Mouse (Mus musculus): Measurements from ENCODE around the gene Pknox2. TPM values are rescaled to one million over a fixed set of nuclear protein-coding genes. Genes with fewer than 3 reads are reported as not detected.

Pknox2 gene
- polyA plus RNA-seq, 1 experiment from 2014 or later, result 14.0 TPM

- Histone ChIP-seq H3K9ac (no peak overlapping the region), H3K36me3 (no peaks in the 10 kb centered on the region), H3K9me3 (replicated peaks) (no peaks in the 10 kb centered on the region), H3K4me3 (replicated peaks) (no peak overlapping the region), H3K4me2 (replicated peaks) (no peak overlapping the region), H3K27ac (replicated peaks) (no peak overlapping the region), H3K27me3 (no peaks in the 10 kb centered on the region), H3K4me1 (no peaks in the 10 kb centered on the region)
- 79% methylated on average over 2 of the region's 2 CpGs for WGBS
- ATAC-seq (ENCODE audit: insufficient number of reproducible peaks, low FRiP score, low TSS enrichment, low read depth), result no peak
Measured at GRCm38 (mm10) chr9:37160686-37161085, 13.5 kb upstream of the Pknox2 start.

GRCm38 (mm10) chr9:37147886-37148285 lies 679 bp upstream of the Pknox2 start:
- no peak overlapping the region for H3K9ac ChIP-seq
- WGBS, result 58% methylated on average over 4 of the region's 4 CpGs
- H3K4me1 ChIP-seq, result peaks cover 34% of the 10 kb centered on the region
- no peak overlapping the region for H3K4me2 ChIP-seq (replicated peaks)
- H3K9me3 ChIP-seq (replicated peaks), result no peaks in the 10 kb centered on the region
- no peak overlapping the region for H3K4me3 ChIP-seq (replicated peaks)
- no peak overlapping the region for H3K27ac ChIP-seq (replicated peaks)
- peaks cover 27% of the 10 kb centered on the region for H3K27me3 ChIP-seq
- H3K36me3 ChIP-seq, result no peaks in the 10 kb centered on the region
- ATAC-seq (ENCODE audit: insufficient number of reproducible peaks, low FRiP score, low TSS enrichment, low read depth), result no peak

GRCm38 (mm10) chr9:37146603-37147358 lies 426 bp downstream of the Pknox2 start:
- Histone ChIP-seq H3K9ac (peak overlapping the region; percentile 76), H3K9me3 (replicated peaks) (no peaks in the 10 kb centered on the region), H3K4me2 (replicated peaks) (peak overlapping the region; percentile 85), H3K36me3 (no peaks in the 10 kb centered on the region), H3K4me1 (peaks cover 43% of the 10 kb centered on the region), H3K4me3 (replicated peaks) (peak overlapping the region; percentile 69), H3K27ac (replicated peaks) (peak overlapping the region; percentile 95), H3K27me3 (peaks cover 33% of the 10 kb centered on the region)
- 0% methylated on average over 70 of the region's 75 CpGs for whole genome bisulfite sequencing
- ATAC-seq (ENCODE audit: insufficient number of reproducible peaks, low FRiP score, low TSS enrichment, low read depth), result peak; percentile 90

- Histone ChIP-seq H3K27ac (replicated peaks) (peak overlapping the region; percentile 95), H3K4me1 (peaks cover 48% of the 10 kb centered on the region), H3K4me2 (replicated peaks) (peak overlapping the region; percentile 85), H3K9ac (peak overlapping the region; percentile 76), H3K27me3 (peaks cover 33% of the 10 kb centered on the region), H3K4me3 (replicated peaks) (peak overlapping the region; percentile 69), H3K36me3 (no peaks in the 10 kb centered on the region), H3K9me3 (replicated peaks) (no peaks in the 10 kb centered on the region)
- WGBS, result 1% methylated on average over 12 of the region's 12 CpGs
- ATAC-seq (ENCODE audit: insufficient number of reproducible peaks, low FRiP score, low TSS enrichment, low read depth), result peak; percentile 19
Measured at GRCm38 (mm10) chr9:37146353-37146602, 929 bp downstream of the Pknox2 start.

GRCm38 (mm10) chr9:37145616-37146352 lies 1.4 kb downstream of the Pknox2 start:
- H3K27me3 ChIP-seq, result peaks cover 38% of the 10 kb centered on the region
- peak overlapping the region; percentile 69 for H3K4me3 ChIP-seq (replicated peaks)
- H3K27ac ChIP-seq (replicated peaks), result peak overlapping the region; percentile 95
- peak overlapping the region; percentile 85 for H3K4me2 ChIP-seq (replicated peaks)
- peaks cover 52% of the 10 kb centered on the region for H3K4me1 ChIP-seq
- under 1% methylated on average over 43 of the region's 43 CpGs for WGBS
- peak overlapping the region; percentile 76 for H3K9ac ChIP-seq
- no peaks in the 10 kb centered on the region for H3K9me3 ChIP-seq (replicated peaks)
- H3K36me3 ChIP-seq, result no peaks in the 10 kb centered on the region
- ATAC-seq (ENCODE audit: insufficient number of reproducible peaks, low FRiP score, low TSS enrichment, low read depth), result 0 out of 2 replicates have a peak, but pooled peaks have one; percentile 3

- H3K36me3 ChIP-seq, result no peaks in the 10 kb centered on the region
- peaks cover 42% of the 10 kb centered on the region for H3K27me3 ChIP-seq
- peak overlapping the region; percentile 76 for H3K9ac ChIP-seq
- 2% methylated on average over 26 of the region's 26 CpGs for WGBS
- peaks cover 58% of the 10 kb centered on the region for H3K4me1 ChIP-seq
- H3K4me3 ChIP-seq (replicated peaks), result peak overlapping the region; percentile 69
- no peak for ATAC-seq (ENCODE audit: insufficient number of reproducible peaks, low FRiP score, low TSS enrichment, low read depth)
- peak overlapping the region; percentile 95 for H3K27ac ChIP-seq (replicated peaks)
- H3K4me2 ChIP-seq (replicated peaks), result peak overlapping the region; percentile 85
- H3K9me3 ChIP-seq (replicated peaks), result no peaks in the 10 kb centered on the region
Measured at GRCm38 (mm10) chr9:37145151-37145615, 2.0 kb downstream of the Pknox2 start.

GRCm38 (mm10) chr9:37144696-37145095 lies 2.5 kb downstream of the Pknox2 start:
- WGBS, result 21% methylated on average over 6 of the region's 6 CpGs
- H3K9me3 ChIP-seq (replicated peaks), result no peaks in the 10 kb centered on the region
- H3K4me2 ChIP-seq (replicated peaks), result peak overlapping the region; percentile 85
- ATAC-seq (ENCODE audit: insufficient number of reproducible peaks, low FRiP score, low TSS enrichment, low read depth), result no peak
- H3K4me3 ChIP-seq (replicated peaks), result peak overlapping the region; percentile 69
- H3K4me1 ChIP-seq, result peaks cover 61% of the 10 kb centered on the region
- no peaks in the 10 kb centered on the region for H3K36me3 ChIP-seq
- H3K9ac ChIP-seq, result peak overlapping the region; percentile 76; the same call in 1 of the 2 replicates
- H3K27ac ChIP-seq (replicated peaks), result peak overlapping the region; percentile 95
- H3K27me3 ChIP-seq, result peaks cover 42% of the 10 kb centered on the region

GRCm38 (mm10) chr9:37144251-37144650 lies 3.0 kb downstream of the Pknox2 start:
- 15% methylated on average over 21 of the region's 21 CpGs for WGBS
- Histone ChIP-seq H3K36me3 (no peaks in the 10 kb centered on the region), H3K27me3 (peaks cover 42% of the 10 kb centered on the region), H3K27ac (replicated peaks) (peak overlapping the region; percentile 41), H3K9ac (no peak overlapping the region), H3K4me2 (replicated peaks) (peak overlapping the region; percentile 85), H3K4me1 (peaks cover 66% of the 10 kb centered on the region), H3K4me3 (replicated peaks) (peak overlapping the region; percentile 69), H3K9me3 (replicated peaks) (no peaks in the 10 kb centered on the region)
- no peak for ATAC-seq (ENCODE audit: insufficient number of reproducible peaks, low FRiP score, low TSS enrichment, low read depth)

- H3K27me3 ChIP-seq, result peaks cover 40% of the 10 kb centered on the region
- peaks cover 66% of the 10 kb centered on the region for H3K4me1 ChIP-seq
- H3K4me2 ChIP-seq (replicated peaks), result peak overlapping the region; percentile 85
- no peak for ATAC-seq (ENCODE audit: insufficient number of reproducible peaks, low FRiP score, low TSS enrichment, low read depth)
- H3K27ac ChIP-seq (replicated peaks), result peak overlapping the region; percentile 41
- WGBS, result 23% methylated on average over 12 of the region's 12 CpGs
- no peaks in the 10 kb centered on the region for H3K9me3 ChIP-seq (replicated peaks)
- no peak overlapping the region for H3K9ac ChIP-seq
- H3K36me3 ChIP-seq, result no peaks in the 10 kb centered on the region
- peak overlapping the region; percentile 69; the same call in 1 of the 2 replicates for H3K4me3 ChIP-seq (replicated peaks)
Measured at GRCm38 (mm10) chr9:37143046-37143931, 3.9 kb downstream of the Pknox2 start.

- H3K36me3 ChIP-seq, result no peaks in the 10 kb centered on the region
- H3K27ac ChIP-seq (replicated peaks), result no peak overlapping the region; the same call in 1 of the 2 replicates
- H3K9ac ChIP-seq, result no peak overlapping the region
- no peaks in the 10 kb centered on the region for H3K9me3 ChIP-seq (replicated peaks)
- H3K27me3 ChIP-seq, result peaks cover 32% of the 10 kb centered on the region
- WGBS, result 24% methylated on average over 4 of the region's 4 CpGs
- H3K4me1 ChIP-seq, result peaks cover 66% of the 10 kb centered on the region
- no peak overlapping the region for H3K4me2 ChIP-seq (replicated peaks)
- no peak for ATAC-seq (ENCODE audit: insufficient number of reproducible peaks, low FRiP score, low TSS enrichment, low read depth)
- H3K4me3 ChIP-seq (replicated peaks), result no peak overlapping the region
Measured at GRCm38 (mm10) chr9:37142107-37142506, 5.1 kb downstream of the Pknox2 start.

Data from embryonic facial prominence, embryonic 15.5 days (tissue).